Mouse (Mus musculus): ENCODE measurements around the gene Gdpd1. TPM values are rescaled to one million over a fixed set of nuclear protein-coding genes. Genes with fewer than 3 reads are reported as not detected.

Gene Gdpd1
- 2.6 TPM for polyA plus RNA-seq (2015; fragmentation: Illumina TruSeq; extraction: RNeasy Lipid Tissue Mini Kit (QIAGEN cat#74804); ENCODE audit: insufficient read depth, low read depth, low replicate concordance)

DNA sequence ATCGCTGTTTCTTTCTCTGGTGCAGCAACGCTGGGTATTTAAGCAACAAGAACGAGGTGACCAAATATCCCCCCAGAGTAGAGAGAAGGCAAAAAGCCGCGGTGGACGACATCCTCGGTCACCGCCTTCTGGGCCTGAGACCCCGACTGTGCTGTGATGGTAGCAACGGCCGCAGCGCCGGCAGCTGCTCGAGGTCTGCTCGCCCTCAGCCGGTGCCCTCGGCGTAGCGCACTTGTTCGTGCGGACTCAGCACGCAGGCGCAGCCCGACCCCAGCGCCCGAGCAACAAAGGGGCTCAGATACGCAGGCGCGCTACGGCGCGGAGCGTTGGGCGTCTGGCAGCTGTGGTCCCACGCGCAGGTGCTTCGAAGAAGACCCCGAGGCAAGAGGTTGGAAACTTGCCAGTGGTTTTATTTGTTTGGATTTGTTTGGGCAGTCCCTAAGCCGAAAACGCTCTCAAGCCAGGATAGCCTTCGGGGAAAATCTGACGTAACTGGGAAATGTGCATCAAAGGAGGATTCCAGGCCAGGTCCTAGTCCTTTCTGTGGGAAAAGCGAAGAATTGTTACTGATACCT lies at the start of gene Gdpd1:
Gdpd1 (minus strand) TSS at position 197 of the 575 bp plus-strand sequence.

DNA sequence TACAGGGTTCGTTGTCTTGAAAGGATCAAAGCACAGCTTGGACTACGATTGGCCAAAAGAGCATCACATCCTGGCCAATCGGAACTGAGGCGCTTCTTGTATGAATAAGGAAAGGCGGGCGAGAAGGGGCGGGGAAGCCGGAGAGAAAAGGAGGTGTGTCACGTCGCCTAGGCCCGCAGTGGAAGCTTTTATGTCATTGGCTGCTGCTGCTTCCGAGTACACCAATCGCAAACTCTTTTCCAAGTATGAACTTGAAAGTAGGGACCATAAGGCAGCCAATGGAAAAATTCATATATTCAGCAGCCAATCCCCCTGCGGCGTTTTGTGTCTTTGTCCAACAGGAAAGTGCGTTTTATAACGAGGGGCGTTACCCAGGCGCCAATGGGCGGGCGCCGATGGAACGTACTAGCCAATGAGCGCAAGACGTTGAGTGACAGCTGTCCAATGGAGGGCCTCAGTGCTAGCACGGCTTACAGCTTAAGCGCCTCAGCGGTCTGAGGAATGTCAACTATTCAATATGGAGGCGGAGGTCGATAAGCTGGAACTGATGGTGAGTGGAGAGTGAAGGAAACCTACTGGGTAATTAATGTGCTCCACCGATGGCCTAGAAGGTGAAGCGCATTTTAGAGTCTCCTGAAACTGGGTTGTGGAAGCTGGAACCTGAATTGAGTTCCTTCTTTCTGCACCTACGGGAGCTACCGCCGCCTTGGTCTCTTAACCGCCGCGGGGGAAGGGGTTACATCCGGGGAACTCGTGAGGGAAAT lies 35.1 kb upstream of the Gdpd1 start, which contains the start of gene Ska2:
Ska2 (plus strand) TSS at position 480 of the 764 bp plus-strand sequence.

GRCm38 (mm10) chr11:87108409-87108754 lies 34.5 kb upstream of the Gdpd1 start, which contains the start of gene Prr11:
TSS of gene Prr11 (minus strand) at chr11:87108708.

GRCm38 (mm10) chr11:87086290-87086984 lies 12.6 kb upstream of the Gdpd1 start, which contains the start of gene Smg8:
TSS of gene Smg8 (minus strand) at chr11:87086774.

GRCm38 (mm10) chr11:86993041-86994037 lies 80.5 kb downstream of the Gdpd1 start, which contains the start of gene Ypel2:
TSS of gene Ypel2 (minus strand) at chr11:86993707.

Other genes starting within 250 kb of the Gdpd1 start
- gene Ypel2, start 80.4 kb downstream of the Gdpd1 start, polyA plus RNA-seq (2015; fragmentation: Illumina TruSeq; extraction: RNeasy Lipid Tissue Mini Kit (QIAGEN cat#74804); ENCODE audit: insufficient read depth, low read depth, low replicate concordance) = 5.9 TPM
- gene Smg8, start 12.7 kb upstream of the Gdpd1 start, polyA plus RNA-seq (2015; fragmentation: Illumina TruSeq; extraction: RNeasy Lipid Tissue Mini Kit (QIAGEN cat#74804); ENCODE audit: insufficient read depth, low read depth, low replicate concordance) = 1.9 TPM
- gene Prr11, start 34.6 kb upstream of the Gdpd1 start, polyA plus RNA-seq (2015; fragmentation: Illumina TruSeq; extraction: RNeasy Lipid Tissue Mini Kit (QIAGEN cat#74804); ENCODE audit: insufficient read depth, low read depth, low replicate concordance) = not detected
- gene Ska2, start 35.2 kb upstream of the Gdpd1 start, polyA plus RNA-seq (2015; fragmentation: Illumina TruSeq; extraction: RNeasy Lipid Tissue Mini Kit (QIAGEN cat#74804); ENCODE audit: insufficient read depth, low read depth, low replicate concordance) = 3.9 TPM
- gene Trim37, start 53.0 kb upstream of the Gdpd1 start, polyA plus RNA-seq (2015; fragmentation: Illumina TruSeq; extraction: RNeasy Lipid Tissue Mini Kit (QIAGEN cat#74804); ENCODE audit: insufficient read depth, low read depth, low replicate concordance) = 2.8 TPM

Data from pancreas, adult 10 weeks (tissue).